Mouse (Mus musculus) olfactory bulb, adult 2 months (tissue): ENCODE data around the gene Abhd14b. TPM values are rescaled to one million over a fixed set of nuclear protein-coding genes. Genes with fewer than 3 reads are reported as not detected.

Experiments
- H3K27ac ChIP-seq: fragments of 200-500 bp; 2 replicates; pipeline ENCODE4 v1.5.1; 2012; ENCODE audit warnings: low read depth, low read length; ENCODE audit not compliant: insufficient read depth
- H3K4me1 ChIP-seq: fragments of 200-500 bp; 2 replicates; pipeline ENCODE4 v1.6.1; 2012; ENCODE audit warnings: low read length; ENCODE audit not compliant: control insufficient read depth, insufficient read depth
- H3K4me3 ChIP-seq: fragments of 200-500 bp; 2 replicates; pipeline ENCODE4 v1.5.1; 2012; ENCODE audit warnings: mild to moderate bottlenecking, low read depth, low read length, moderate library complexity; ENCODE audit not compliant: insufficient read depth
- CTCF ChIP-seq: fragments of 200-500 bp; IDR thresholded peaks from 2 replicates; pipeline ENCODE4 v1.5.1; 2012; ENCODE audit warnings: low read depth, mild to moderate bottlenecking, low read length, moderate library complexity; ENCODE audit not compliant: insufficient read depth
- POLR2A ChIP-seq: fragments of 200-500 bp; IDR thresholded peaks from 2 replicates; pipeline ENCODE4 v1.6.1; 2012; ENCODE audit warnings: mild to moderate bottlenecking, low read depth, low read length, moderate library complexity; ENCODE audit not compliant: insufficient read depth
- WGBS: fragments of 180-500 bp; shearing (Covaris S2); methylation state at CpG from one replicate; pipeline ENCODE4 v1.1.7; 2018; 5-methylcytosine and 5-hydroxymethylcytosine counted together
- polyA plus RNA-seq: library from polyadenylated mRNA; stranded (reverse); fragments of >200 nt; gene quantifications from 2 replicates; pipeline ENCODE4 v1.2.4, GENCODE M21; 2012; ENCODE audit warnings: low replicate concordance; ENCODE audit not compliant: missing spikeins, insufficient read depth, insufficient read length

Abhd14b gene
- polyA plus RNA-seq, 1 experiment, result not detected

GRCm38 (mm10) chr9:106447951-106448350, 692 bp downstream of the Abhd14b start:
- Histone ChIP-seq H3K4me1 (peaks cover 22% of the 10 kb centered on the region), H3K4me3 (peak overlapping the region; percentile 78), H3K27ac (no peak overlapping the region)
- TF ChIP-seq POLR2A, result no peak
- TF ChIP-seq CTCF, result no peak
- WGBS, result 33% methylated on average over 9 of the region's 9 CpGs

GRCm38 (mm10) chr9:106448498-106449031, 1.3 kb downstream of the Abhd14b start:
- WGBS, result 4% methylated on average over 23 of the region's 23 CpGs
- H3K27ac ChIP-seq, result no peak overlapping the region

DNA sequence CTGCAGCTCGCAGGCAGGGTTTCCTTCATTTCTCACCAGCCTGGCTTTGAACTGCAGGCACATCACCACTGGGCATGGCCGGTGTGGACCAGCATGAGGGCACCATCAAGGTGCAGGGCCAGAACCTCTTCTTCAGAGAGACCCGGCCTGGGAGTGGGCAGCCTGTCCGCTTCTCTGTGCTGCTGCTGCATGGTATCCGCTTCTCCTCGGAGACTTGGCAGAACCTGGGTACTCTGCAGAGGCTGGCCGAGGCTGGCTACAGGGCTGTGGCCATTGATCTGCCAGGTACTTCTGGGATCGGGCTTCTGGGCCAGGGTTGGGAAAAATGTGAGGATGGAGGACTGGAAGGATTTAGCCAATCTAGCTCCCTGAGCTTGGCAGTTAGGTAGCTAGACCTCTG, 2.7 kb downstream of the Abhd14b start:
- H3K27ac ChIP-seq, result no peak overlapping the region
- 86% methylated on average over 8 of the region's 8 CpGs for WGBS
- no peak for TF ChIP-seq POLR2A
- no peak for TF ChIP-seq CTCF
- peaks cover 35% of the 10 kb centered on the region for H3K4me1 ChIP-seq
- no peak overlapping the region for H3K4me3 ChIP-seq

More at GRCm38 (mm10) chr9:106448498-106449031, 1.3 kb downstream of the Abhd14b start:
- peak overlapping the region; percentile 44 for H3K4me3 ChIP-seq
- no peak for TF ChIP-seq POLR2A
- peak; percentile 48 for TF ChIP-seq CTCF
- H3K4me1 ChIP-seq, result peaks cover 25% of the 10 kb centered on the region

- WGBS, result 50% methylated on average over 9 of the region's 9 CpGs
- H3K4me3 ChIP-seq, result no peak overlapping the region
- H3K27ac ChIP-seq, result no peak overlapping the region
- H3K4me1 ChIP-seq, result peaks cover 36% of the 10 kb centered on the region
- no peak for TF ChIP-seq POLR2A
- TF ChIP-seq CTCF, result no peak
Measured at GRCm38 (mm10) chr9:106450661-106451060, 3.4 kb downstream of the Abhd14b start.

DNA sequence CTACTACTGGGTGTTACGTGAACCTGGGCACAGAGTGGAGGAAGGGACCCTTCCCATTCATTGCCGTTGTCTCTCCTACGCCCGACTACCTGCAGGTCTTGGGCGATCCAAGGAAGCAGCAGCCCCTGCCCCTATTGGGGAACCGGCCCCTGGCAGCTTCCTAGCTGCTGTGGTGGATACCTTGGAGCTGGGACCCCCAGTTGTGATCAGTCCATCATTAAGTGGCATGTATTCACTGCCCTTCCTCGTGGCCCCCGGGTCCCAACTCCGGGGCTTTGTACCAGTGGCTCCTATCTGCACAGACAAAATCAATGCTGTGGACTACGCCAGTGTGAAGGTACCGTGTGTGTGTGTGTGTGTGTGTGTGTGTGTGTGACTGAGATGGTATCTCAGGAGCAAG, 4.0 kb downstream of the Abhd14b start:
- Histone ChIP-seq H3K4me3 (no peak overlapping the region), H3K4me1 (peaks cover 35% of the 10 kb centered on the region), H3K27ac (no peak overlapping the region)
- TF ChIP-seq POLR2A (no peak), CTCF (no peak)
- 81% methylated on average over 11 of the region's 11 CpGs for WGBS

DNA sequence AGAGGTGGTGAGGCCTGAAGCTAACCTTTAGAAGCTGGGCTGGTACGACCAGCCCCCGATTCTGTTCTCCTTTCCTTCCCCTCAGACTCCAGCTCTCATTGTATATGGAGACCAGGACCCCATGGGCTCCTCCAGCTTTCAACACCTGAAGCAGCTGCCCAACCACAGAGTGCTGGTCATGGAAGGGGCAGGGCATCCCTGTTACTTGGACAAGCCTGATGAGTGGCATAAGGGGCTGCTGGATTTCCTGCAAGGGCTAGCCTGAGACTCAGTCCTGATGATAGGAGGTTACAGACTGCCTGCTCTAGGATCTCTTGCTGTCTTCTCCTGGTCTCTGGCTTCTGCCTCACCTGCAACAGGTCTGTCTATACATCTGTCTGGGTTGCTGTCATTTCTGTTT, 4.6 kb downstream of the Abhd14b start:
- TF ChIP-seq POLR2A (no peak), CTCF (no peak)
- 55% methylated on average over 2 of the region's 2 CpGs for WGBS
- Histone ChIP-seq H3K27ac (no peak overlapping the region), H3K4me3 (no peak overlapping the region), H3K4me1 (peaks cover 41% of the 10 kb centered on the region)

GRCm38 (mm10) chr9:106452351-106452750, 5.1 kb downstream of the Abhd14b start:
- WGBS, result 54% methylated on average over 6 of the region's 6 CpGs
- H3K4me1 ChIP-seq, result peaks cover 43% of the 10 kb centered on the region
- H3K4me3 ChIP-seq, result no peak overlapping the region
- no peak overlapping the region for H3K27ac ChIP-seq
- TF ChIP-seq CTCF, result no peak
- TF ChIP-seq POLR2A, result no peak

- H3K4me1 ChIP-seq, result peaks cover 41% of the 10 kb centered on the region
- no peak overlapping the region for H3K27ac ChIP-seq
- 8% methylated on average over 7 of the region's 7 CpGs for WGBS
- H3K4me3 ChIP-seq, result no peak overlapping the region
- TF ChIP-seq CTCF (no peak), POLR2A (no peak)
Measured at GRCm38 (mm10) chr9:106452821-106453220, 5.6 kb downstream of the Abhd14b start.

GRCm38 (mm10) chr9:106453271-106454070, 6.2 kb downstream of the Abhd14b start, which contains the start of gene Pcbp4:
Gene Pcbp4 (plus strand): TSS chr9:106453291.
- WGBS, result under 1% methylated on average over 51 of the region's 74 CpGs
- TF ChIP-seq POLR2A (no peak), CTCF (no peak)
- Histone ChIP-seq H3K27ac (no peak within 1 kb of the TSS; the same call in 1 of the 2 replicates), H3K4me1 (peaks cover 40% of the 10 kb centered on the region), H3K4me3 (peak within 1 kb of the TSS; percentile 57)
